Mouse (Mus musculus) layer of hippocampus, adult 6 months (tissue): ENCODE measurements around the gene Prpf40b. TPM values are rescaled to one million over a fixed set of nuclear protein-coding genes. Genes with fewer than 3 reads are reported as not detected.

Source experiments
- long read RNA-seq, 2 experiments: library from polyadenylated mRNA; unstranded; transcript quantifications; one replicate each; pipeline ENCODE4 v2.0.0; 2019 to 2020
- polyA plus RNA-seq: library from polyadenylated mRNA; unstranded; fragments of <200 nt; fragmentation: Nextera tagmentation; gene quantifications from 2 replicates; pipeline ENCODE4 v1.2.3, GENCODE M21; 2021

The Prpf40b gene
- 14.4 and 35.4 TPM in 2 replicates for polyA plus RNA-seq
- long read RNA-seq, experiment 1, partial matches to known transcripts = 2 of 6 reads
- long read RNA-seq, experiment 1, other reads (novel, unspliced or antisense) = 4 of 6 reads
- long read RNA-seq, experiment 2, partial matches to known transcripts = 22 of 55 reads
- long read RNA-seq, experiment 2, other reads (novel, unspliced or antisense) = 31 of 55 reads

DNA sequence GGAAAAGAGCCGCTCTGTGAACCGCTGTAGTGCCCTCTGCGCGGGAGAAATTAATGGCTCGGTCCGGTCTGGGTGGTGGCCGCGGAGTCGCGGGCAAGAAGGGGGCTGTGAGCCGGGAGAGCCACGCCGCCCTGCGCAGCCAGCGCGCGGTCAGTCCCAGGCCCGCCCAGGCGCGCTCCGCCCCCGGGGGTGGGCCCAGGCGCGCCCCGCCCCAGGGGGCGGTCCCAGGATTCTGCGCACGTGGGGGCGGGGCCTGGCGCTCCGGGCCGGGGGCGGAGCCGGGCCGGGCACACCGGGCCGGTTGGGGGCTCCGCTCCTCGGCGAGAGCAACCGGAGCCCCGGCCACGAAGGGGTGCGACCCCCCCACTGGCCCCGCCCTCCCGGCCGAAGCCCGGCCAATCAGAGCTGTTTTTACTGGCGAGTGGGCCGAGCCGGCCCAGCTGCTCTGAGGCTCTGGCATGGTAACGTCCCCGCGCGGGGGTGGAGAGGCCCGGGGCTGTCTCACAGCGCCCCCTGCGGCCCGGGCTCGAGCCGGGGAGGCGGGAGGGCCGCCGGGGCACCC, at the start of gene Prpf40b:
Gene Prpf40b, plus strand, starts transcription at position 275 of the 562 bp plus-strand sequence.

DNA sequence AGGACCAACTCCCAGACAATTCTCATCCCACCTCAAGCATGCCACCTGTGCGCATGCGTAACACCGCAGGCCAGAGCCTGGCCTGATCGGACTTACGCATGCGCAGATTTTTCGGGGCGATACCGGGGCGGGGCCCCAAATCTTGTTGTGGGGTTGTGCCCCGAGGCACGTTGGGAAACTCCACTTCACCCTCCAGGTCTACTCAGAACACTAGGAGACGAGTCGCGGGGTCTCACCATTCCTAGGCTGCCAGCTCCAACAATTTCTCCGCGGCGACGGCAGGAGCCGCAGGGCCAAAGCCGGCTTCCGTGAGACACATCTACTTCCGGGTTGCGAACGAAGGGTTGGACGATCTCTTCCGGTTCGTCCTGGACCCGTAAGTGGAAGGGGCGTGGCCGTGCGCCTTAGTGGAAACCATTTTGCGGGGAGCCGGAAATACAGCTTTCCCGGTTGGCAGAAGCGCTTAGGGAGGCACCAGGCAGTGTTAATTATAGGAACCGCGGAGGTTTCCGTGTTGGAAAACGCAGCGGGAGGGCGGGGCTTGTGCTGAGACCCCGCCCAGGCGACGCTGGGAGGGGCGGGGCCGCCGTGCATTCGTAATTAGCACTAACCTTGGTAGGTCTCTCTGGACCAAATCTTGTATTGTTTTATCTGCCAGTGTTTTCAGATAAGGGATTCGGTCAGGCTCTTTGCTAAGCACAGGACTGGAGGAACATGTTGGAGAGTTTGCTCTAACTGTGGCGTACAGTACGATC, 43.1 kb upstream of the Prpf40b start, which contains the start of gene Mcrs1:
Gene Mcrs1, minus strand, starts transcription at position 336 of the 755 bp plus-strand sequence.

DNA sequence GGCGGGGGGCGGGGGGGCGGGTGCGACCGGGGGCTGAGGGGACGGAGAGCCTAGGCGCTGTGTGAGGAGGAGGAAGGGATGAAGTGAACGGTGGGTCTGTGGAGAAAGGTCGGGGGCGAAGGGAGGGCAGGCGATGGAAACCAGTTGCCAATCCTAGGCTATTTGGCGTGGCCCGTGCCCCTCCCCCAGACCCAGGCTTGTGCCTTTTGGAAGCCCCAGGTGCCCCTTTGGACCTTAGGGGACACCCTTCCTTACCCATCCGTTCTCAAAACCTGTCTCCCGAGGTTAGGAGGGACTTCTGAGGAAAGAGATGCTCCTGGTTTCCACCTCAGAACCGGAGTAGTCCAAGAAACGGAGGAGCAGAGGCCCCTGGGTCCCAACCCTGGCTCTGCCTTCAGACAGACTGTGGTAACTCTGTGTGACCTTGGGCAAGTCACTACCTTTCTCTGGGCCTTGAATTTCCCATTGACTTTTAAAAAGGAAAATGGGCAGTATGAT, 646 bp downstream of the Prpf40b start, which contains the start of gene Fam186b:
Gene Fam186b, minus strand, starts transcription at position 405 of the 498 bp plus-strand sequence.

Other genes with a start within 250 kb of the Prpf40b start
- 2.1 and 3.3 TPM in 2 replicates for gene Prph, start 239.9 kb upstream of the Prpf40b start, polyA plus RNA-seq
- 0.11 and 0.14 TPM in 2 replicates for gene Troap, start 220.5 kb upstream of the Prpf40b start, polyA plus RNA-seq
- not detected in 2 replicates for gene C1ql4, start 207.3 kb upstream of the Prpf40b start, polyA plus RNA-seq
- not detected in 2 replicates for gene Dnajc22, start 201.9 kb upstream of the Prpf40b start, polyA plus RNA-seq
- gene Spats2, start 169.2 kb upstream of the Prpf40b start, polyA plus RNA-seq = 5.3 and 5.5 TPM in 2 replicates
- gene Kcnh3, start 70.2 kb upstream of the Prpf40b start, polyA plus RNA-seq = 7.4 and 7.7 TPM in 2 replicates
- gene Mcrs1, start 43.1 kb upstream of the Prpf40b start, polyA plus RNA-seq = 118 and 134 TPM in 2 replicates
- gene Fam186b, start 801 bp downstream of the Prpf40b start, polyA plus RNA-seq = 0.20 and 0.51 TPM in 2 replicates
- gene Fmnl3, start 75.4 kb downstream of the Prpf40b start, polyA plus RNA-seq = 0.44 and 0.49 TPM in 2 replicates
- 160 and 199 TPM in 2 replicates for gene Tmbim6, start 97.8 kb downstream of the Prpf40b start, polyA plus RNA-seq
- gene Nckap5l, start 162.7 kb downstream of the Prpf40b start, polyA plus RNA-seq = 1.2 and 1.6 TPM in 2 replicates
- gene Bcdin3d, start 179.6 kb downstream of the Prpf40b start, polyA plus RNA-seq = 7.6 and 7.8 TPM in 2 replicates
- 208 and 215 TPM in 2 replicates for gene Faim2, start 233.1 kb downstream of the Prpf40b start, polyA plus RNA-seq